Mouse (Mus musculus) megakaryocyte, adult 5-6 weeks (primary cell): ENCODE results near the gene Bbs7. TPM values are rescaled to one million over a fixed set of nuclear protein-coding genes. Genes with fewer than 3 reads are reported as not detected.

ENCODE experiments used
- ATAC-seq: 2 replicates; pipeline ENCODE4 v1.8.0; 2016; ENCODE audit warnings: mild to moderate bottlenecking, inconsistent platforms; ENCODE audit not compliant: poor library complexity, severe bottlenecking
- total RNA-seq, 2 experiments: library from RNA; stranded (forward) in 1 of 2; stranded (reverse) in 1 of 2; fragments of 153-499, 151-499 nt in 1 of 2; fragments of 221-1000, 200-1000 nt in 1 of 2; gene quantifications; 2 replicates each; pipeline versions ENCODE4 v1.2.3 to v1.2.4; 2015 to 2017

Gene Bbs7
- total RNA-seq, 2 experiments from 2014 or later, result 1.0 to 4.8 TPM

- ATAC-seq, result peak; percentile 49
These were observed 61.4 kb downstream of the Bbs7 start for GRCm38 (mm10) chr3:36551851-36552384.

GRCm38 (mm10) chr3:36551343-36551742 lies 61.9 kb downstream of the Bbs7 start:
- ATAC-seq, result no peak

- no peak for ATAC-seq
These were observed 68.3 kb downstream of the Bbs7 start for GRCm38 (mm10) chr3:36544961-36545360.

GRCm38 (mm10) chr3:36541399-36541798 lies 71.9 kb downstream of the Bbs7 start:
- no peak for ATAC-seq

- no peak for ATAC-seq
These were observed 72.5 kb downstream of the Bbs7 start for GRCm38 (mm10) chr3:36540756-36541155.

GRCm38 (mm10) chr3:36537701-36538470 lies 75.4 kb downstream of the Bbs7 start:
- ATAC-seq, result no peak

GRCm38 (mm10) chr3:36536041-36536440 lies 77.2 kb downstream of the Bbs7 start:
- ATAC-seq, result no peak

GRCm38 (mm10) chr3:36533201-36533672 lies 80.0 kb downstream of the Bbs7 start:
- peak; percentile 54 for ATAC-seq

GRCm38 (mm10) chr3:36532738-36533137 lies 80.5 kb downstream of the Bbs7 start:
- ATAC-seq, result no peak

- peak; percentile 56 for ATAC-seq
These were observed 81.2 kb downstream of the Bbs7 start for GRCm38 (mm10) chr3:36531979-36532542.

- ATAC-seq, result no peak
These were observed 82.0 kb downstream of the Bbs7 start for GRCm38 (mm10) chr3:36531242-36531641.

- no peak for ATAC-seq
These were observed 82.5 kb downstream of the Bbs7 start for GRCm38 (mm10) chr3:36530781-36531180.

GRCm38 (mm10) chr3:36530345-36530744 lies 82.9 kb downstream of the Bbs7 start:
- no peak for ATAC-seq

- no peak for ATAC-seq
These were observed 88.8 kb downstream of the Bbs7 start for GRCm38 (mm10) chr3:36524466-36524865.

Other genes with a start within 250 kb of the Bbs7 start
- gene Anxa5, start 137.6 kb downstream of the Bbs7 start, total RNA-seq (2015), result 570 and 686 TPM in 2 replicates
- gene Anxa5, start 137.6 kb downstream of the Bbs7 start, total RNA-seq (2017), result 409 and 433 TPM in 2 replicates
- gene 1810062G17Rik, start 137.5 kb downstream of the Bbs7 start, total RNA-seq (2015), result 0.25 and 0.36 TPM in 2 replicates
- 0.53 TPM in 1 of 2 replicates, not detected in the other for gene 1810062G17Rik, start 137.5 kb downstream of the Bbs7 start, total RNA-seq (2017)
- gene Gm11549, start 91.7 kb downstream of the Bbs7 start, total RNA-seq (2015), result not detected in 2 replicates
- gene Gm11549, start 91.7 kb downstream of the Bbs7 start, total RNA-seq (2017), result not detected in 2 replicates
- gene Exosc9, start 60.9 kb downstream of the Bbs7 start, total RNA-seq (2015), result 48.9 and 57.0 TPM in 2 replicates
- 60.9 and 76.3 TPM in 2 replicates for gene Exosc9, start 60.9 kb downstream of the Bbs7 start, total RNA-seq (2017)
- gene Ccna2, start 41.3 kb downstream of the Bbs7 start, total RNA-seq (2015), result 262 and 277 TPM in 2 replicates
- gene Ccna2, start 41.3 kb downstream of the Bbs7 start, total RNA-seq (2017), result 248 and 260 TPM in 2 replicates
- not detected in 2 replicates for gene Trpc3, start 76.7 kb upstream of the Bbs7 start, total RNA-seq (2015)
- gene Trpc3, start 76.7 kb upstream of the Bbs7 start, total RNA-seq (2017), result not detected in 2 replicates
- gene 4932438A13Rik, start 249.6 kb upstream of the Bbs7 start, total RNA-seq (2015), result 63.4 and 87.8 TPM in 2 replicates
- gene 4932438A13Rik, start 249.6 kb upstream of the Bbs7 start, total RNA-seq (2017), result 35.7 and 50.4 TPM in 2 replicates